Mouse (Mus musculus) midbrain, embryonic 16.5 days (tissue): Measurements from ENCODE around the gene Adam17. TPM values are rescaled to one million over a fixed set of nuclear protein-coding genes. Genes with fewer than 3 reads are reported as not detected.
A peak's percentile ranks its signal among the peaks of the same experiment; 100 is the strongest.

Experiments
- ATAC-seq: fragments of 200-750 bp; cut with Nextera tagmentation; 2 replicates; pipeline ENCODE4 v1.8.0; 2017; ENCODE audit warnings: moderate TSS enrichment
- H3K27ac ChIP-seq: fragments of 300-500 bp; sonication (generic); 2 replicates; pipeline ENCODE4 v1.5.1; 2014; ENCODE audit warnings: mild to moderate bottlenecking, low read length, mixed read lengths
- H3K27me3 ChIP-seq: fragments of 300-500 bp; sonication (generic); 2 replicates; pipeline ENCODE4 v1.6.1; 2014; ENCODE audit warnings: low read depth, low read length, mixed read lengths; ENCODE audit not compliant: control insufficient read depth, insufficient read depth
- H3K36me3 ChIP-seq: fragments of 300-500 bp; sonication (generic); 2 replicates; pipeline ENCODE4 v1.6.1; 2014; ENCODE audit warnings: mild to moderate bottlenecking, low read length, moderate library complexity, mixed read lengths; ENCODE audit not compliant: control insufficient read depth, insufficient read depth
- H3K4me1 ChIP-seq: fragments of 300-500 bp; sonication (generic); 2 replicates; pipeline ENCODE4 v1.6.1; 2014; ENCODE audit warnings: mild to moderate bottlenecking, low read length, mixed read lengths; ENCODE audit not compliant: control insufficient read depth, insufficient read depth
- H3K4me2 ChIP-seq: fragments of 300-500 bp; sonication (generic); 2 replicates; pipeline ENCODE4 v1.6.1; 2014; ENCODE audit warnings: mild to moderate bottlenecking, low read length, mixed read lengths
- H3K4me3 ChIP-seq: fragments of 300-500 bp; sonication (generic); 2 replicates; pipeline ENCODE4 v1.5.1; 2014; ENCODE audit warnings: low read depth, mild to moderate bottlenecking, low read length, moderate library complexity, mixed read lengths
- H3K9ac ChIP-seq: fragments of 300-500 bp; sonication (generic); 2 replicates; pipeline ENCODE4 v1.6.1; 2014; ENCODE audit warnings: low read depth, low read length, mixed read lengths
- H3K9me3 ChIP-seq: fragments of 300-500 bp; sonication (generic); replicated peaks from 2 replicates; pipeline ENCODE4 v1.6.1; 2014; ENCODE audit warnings: mild to moderate bottlenecking, low read length, mixed read lengths; ENCODE audit not compliant: control insufficient read depth, poor library complexity, severe bottlenecking
- WGBS: fragments of 180-500 bp; shearing (Covaris S2); extraction: QIAGEN DNeasy Blood & Tissue Kit; methylation state at CpG from one replicate; pipeline ENCODE4 v1.1.7; 2014; 5-methylcytosine and 5-hydroxymethylcytosine counted together
- polyA plus RNA-seq: library from polyadenylated mRNA; unstranded; fragments of >200 nt; fragmentation: Nextera tagmentation; extraction: Ambion mirVana; gene quantifications from 2 replicates; pipeline ENCODE4 v1.2.1, GENCODE M21; 2015

Adam17 gene
- polyA plus RNA-seq, 1 experiment from 2014 or later: 16.0 TPM

DNA sequence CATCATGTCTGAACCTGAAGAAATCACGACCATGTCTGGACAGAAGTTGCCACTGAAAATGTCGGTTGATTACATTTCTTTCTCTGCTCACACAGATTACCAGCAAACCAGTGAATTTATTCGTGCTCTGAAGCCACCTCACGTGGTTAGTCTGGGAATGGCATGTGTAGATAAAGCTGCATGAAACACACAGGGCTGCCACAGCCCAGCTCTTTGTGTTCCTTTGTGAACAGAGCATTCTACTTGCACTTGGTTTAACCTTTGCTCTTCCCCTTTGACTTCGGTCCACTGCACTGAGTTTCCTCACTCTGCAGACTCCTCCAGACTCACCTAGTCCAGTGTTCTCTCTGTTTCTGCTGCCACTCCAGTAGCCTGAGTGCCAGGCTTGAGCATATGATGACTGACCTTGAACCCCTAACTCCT is 71.1 kb downstream of the Adam17 start:
- ATAC-seq: no peak
- no peak overlapping the region for H3K4me2 ChIP-seq
- no peaks in the 10 kb centered on the region for H3K9me3 ChIP-seq
- no peak overlapping the region for H3K4me3 ChIP-seq
- no peaks in the 10 kb centered on the region for H3K27me3 ChIP-seq
- peaks cover 56% of the 10 kb centered on the region for H3K36me3 ChIP-seq
- no peak overlapping the region for H3K27ac ChIP-seq
- no peaks in the 10 kb centered on the region for H3K4me1 ChIP-seq
- H3K9ac ChIP-seq: no peak overlapping the region
- 87% methylated on average over 5 of the region's 5 CpGs for WGBS

DNA sequence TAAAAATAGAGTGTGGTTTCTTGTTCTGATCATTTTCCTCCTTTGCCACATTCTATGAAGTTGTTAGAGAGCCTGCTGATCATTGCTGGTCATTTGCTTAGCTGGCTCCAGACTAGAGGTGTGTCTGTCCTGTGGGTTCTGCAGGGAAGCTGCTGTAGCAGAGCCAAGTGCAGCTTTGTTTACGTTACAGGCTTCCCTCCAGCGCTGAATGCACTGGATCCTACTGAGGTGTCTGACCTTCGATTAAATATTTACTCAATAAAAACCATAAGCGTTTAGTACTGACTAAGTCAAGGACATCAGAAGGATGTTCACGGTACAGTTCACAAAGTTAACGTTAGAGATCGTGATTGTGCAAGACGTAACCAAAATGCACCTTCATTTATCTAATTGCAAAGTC is 71.5 kb downstream of the Adam17 start:
- Histone ChIP-seq H3K27ac (no peak overlapping the region), H3K36me3 (peaks cover 60% of the 10 kb centered on the region), H3K27me3 (no peaks in the 10 kb centered on the region), H3K9ac (no peak overlapping the region), H3K4me1 (no peaks in the 10 kb centered on the region), H3K9me3 (no peaks in the 10 kb centered on the region), H3K4me2 (no peak overlapping the region), H3K4me3 (no peak overlapping the region)
- no peak for ATAC-seq
- WGBS: 92% methylated on average over 8 of the region's 8 CpGs

DNA sequence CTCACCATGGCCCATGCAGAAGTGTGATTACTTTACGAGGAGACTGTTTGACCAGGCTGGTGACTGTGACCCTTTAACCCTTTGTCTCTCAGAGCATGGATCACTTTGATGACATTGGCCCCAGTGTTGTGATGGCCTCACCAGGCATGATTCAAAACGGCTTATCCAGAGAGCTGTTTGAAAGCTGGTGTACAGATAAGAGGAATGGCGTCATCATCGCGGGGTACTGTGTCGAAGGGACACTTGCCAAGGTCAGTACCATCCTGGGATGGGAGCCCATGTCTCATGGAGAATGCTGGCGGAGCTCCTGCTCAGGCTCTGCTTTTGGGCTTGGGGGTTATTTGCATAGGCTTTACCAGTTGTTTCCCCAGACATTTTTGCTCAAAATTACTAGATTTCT is 72.1 kb downstream of the Adam17 start:
- Histone ChIP-seq H3K4me1 (no peaks in the 10 kb centered on the region), H3K27me3 (no peaks in the 10 kb centered on the region), H3K4me2 (no peak overlapping the region), H3K9ac (no peak overlapping the region), H3K27ac (no peak overlapping the region), H3K9me3 (no peaks in the 10 kb centered on the region), H3K4me3 (no peak overlapping the region), H3K36me3 (peaks cover 62% of the 10 kb centered on the region)
- ATAC-seq: no peak
- 92% methylated on average over 7 of the region's 7 CpGs for WGBS

DNA sequence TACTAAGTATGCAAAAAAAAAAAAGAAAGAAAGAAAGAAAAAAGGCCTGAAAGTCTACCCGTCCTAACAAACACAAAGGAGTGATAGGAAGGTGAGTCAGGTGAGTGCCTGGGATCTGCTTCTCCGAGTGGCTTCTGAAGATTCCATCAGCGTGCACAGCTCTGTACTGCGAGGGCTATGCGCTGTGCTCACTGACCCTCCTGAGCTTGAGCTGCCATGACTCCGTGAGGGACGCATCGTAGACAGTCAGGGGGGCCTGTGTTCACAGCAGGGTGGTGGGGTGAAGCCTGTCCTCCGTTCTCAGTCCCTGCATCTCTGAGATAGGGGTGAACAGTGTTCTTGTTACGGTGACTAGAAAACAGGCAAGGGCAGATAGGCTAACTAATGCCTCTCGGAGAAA is 74.6 kb downstream of the Adam17 start:
- Histone ChIP-seq H3K9ac (no peak overlapping the region), H3K4me2 (no peak overlapping the region), H3K4me1 (no peaks in the 10 kb centered on the region), H3K9me3 (no peaks in the 10 kb centered on the region), H3K36me3 (peaks cover 73% of the 10 kb centered on the region), H3K27ac (no peak overlapping the region), H3K27me3 (no peaks in the 10 kb centered on the region), H3K4me3 (no peak overlapping the region)
- 95% methylated on average over 11 of the region's 11 CpGs for WGBS
- ATAC-seq: no peak

DNA sequence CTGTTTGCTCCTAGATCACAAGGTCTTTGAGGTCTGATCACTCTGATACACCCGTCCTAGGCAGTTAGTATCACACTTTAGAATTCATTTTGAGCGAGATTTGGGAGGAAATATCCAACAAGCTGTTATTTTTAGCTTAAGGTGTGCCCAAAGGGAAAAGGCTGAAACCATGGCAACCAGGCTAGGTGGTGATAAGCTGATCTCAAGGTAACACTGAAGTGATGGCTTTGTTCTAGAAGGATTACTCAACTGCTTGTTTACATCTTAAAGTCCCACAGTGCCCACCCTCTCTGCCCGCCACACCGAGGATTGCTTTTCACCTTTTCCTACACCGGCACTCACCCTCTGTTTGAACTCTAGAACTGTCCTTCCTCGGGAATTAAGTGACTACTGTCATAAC is 83.8 kb downstream of the Adam17 start:
- H3K27ac ChIP-seq: no peak overlapping the region
- no peak overlapping the region for H3K9ac ChIP-seq
- H3K9me3 ChIP-seq: no peaks in the 10 kb centered on the region
- no peak overlapping the region for H3K4me2 ChIP-seq
- no peak for ATAC-seq
- no peak overlapping the region for H3K4me3 ChIP-seq
- no peaks in the 10 kb centered on the region for H3K27me3 ChIP-seq
- 86% methylated on average over 6 of the region's 6 CpGs for WGBS
- H3K4me1 ChIP-seq: peaks cover 31% of the 10 kb centered on the region
- H3K36me3 ChIP-seq: peaks cover 31% of the 10 kb centered on the region

DNA sequence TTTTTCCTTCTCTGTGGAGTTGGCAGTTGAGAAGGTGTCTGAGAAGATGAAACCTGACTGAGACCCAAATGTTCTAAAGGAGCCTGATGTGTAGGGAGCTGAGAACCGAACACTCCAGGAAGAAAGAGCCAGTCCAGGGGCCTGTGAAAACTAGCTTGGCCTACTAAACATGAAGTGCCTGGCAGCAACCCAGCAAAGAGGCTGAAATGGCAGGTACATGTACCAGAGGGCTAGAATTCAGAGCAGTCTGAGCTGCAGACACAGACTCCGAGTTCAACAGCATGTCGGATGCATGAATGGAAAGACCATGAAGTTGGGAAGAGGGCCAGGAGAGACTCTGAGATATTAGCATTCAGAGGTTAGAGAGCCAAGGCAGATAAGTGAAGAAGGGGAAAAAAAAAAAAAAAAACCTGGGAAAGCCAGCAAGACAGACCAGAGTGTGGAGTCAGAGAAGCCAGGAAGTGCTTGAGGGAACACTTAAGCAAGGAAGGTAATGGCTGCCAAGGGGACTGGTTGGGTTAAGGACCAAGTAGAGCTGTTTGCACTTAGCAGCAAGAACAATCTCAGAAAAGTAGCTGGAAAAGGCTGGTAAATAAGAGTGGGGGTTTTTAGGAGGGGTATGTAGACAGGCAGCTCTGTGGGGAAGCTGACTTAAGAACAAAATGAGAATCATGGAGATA is 84.6 kb downstream of the Adam17 start:
- Histone ChIP-seq H3K4me2 (no peak overlapping the region), H3K27ac (no peak overlapping the region)
- ATAC-seq: no peak

DNA sequence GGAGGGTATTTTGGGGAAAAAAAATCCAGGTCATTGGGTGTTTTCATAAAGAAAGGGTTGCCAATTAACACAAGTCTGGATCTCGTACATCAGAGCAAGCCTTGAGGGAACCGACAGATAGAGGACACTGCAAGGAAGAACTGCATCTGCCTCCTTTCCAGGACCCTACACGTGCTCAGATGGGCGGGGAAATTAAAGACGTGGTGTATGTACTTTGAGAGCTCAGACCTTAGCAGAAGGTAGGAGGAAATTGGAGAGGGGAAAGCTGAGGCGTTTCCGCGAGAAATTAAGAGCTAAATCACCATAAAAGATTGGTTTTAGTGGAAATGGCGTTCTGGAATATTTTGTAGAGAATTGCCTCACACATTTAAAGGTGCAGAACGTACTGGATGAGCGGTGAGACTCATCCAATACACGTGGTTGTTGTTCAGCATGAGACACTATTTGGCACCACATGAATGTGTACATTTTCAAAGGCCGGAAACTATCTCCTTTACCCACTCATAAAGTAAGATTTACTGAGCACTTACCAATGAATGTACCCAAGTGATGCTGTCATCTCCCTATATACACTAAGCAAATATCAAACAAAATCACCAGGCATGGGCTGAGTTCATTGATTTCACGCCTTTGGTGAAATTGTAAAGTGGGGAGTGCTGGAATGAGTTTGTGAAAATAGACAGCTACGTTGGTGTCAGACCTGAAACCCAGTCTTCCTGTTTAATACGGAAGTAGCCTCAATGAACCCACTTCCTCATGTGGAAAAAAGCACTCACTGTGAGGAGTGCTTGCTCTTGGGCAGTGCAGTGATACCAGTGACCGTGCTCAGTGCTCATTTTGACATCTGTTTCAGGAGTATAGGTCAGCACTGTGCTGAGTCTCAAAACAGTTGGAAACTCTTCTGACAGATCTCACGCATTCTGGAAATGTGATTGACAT is 86.5 kb downstream of the Adam17 start:
- ATAC-seq: peak; percentile 62
- peak overlapping the region; percentile 83 for H3K9ac ChIP-seq
- H3K27me3 ChIP-seq: no peaks in the 10 kb centered on the region
- peak overlapping the region; percentile 61 for H3K4me3 ChIP-seq
- peak overlapping the region; percentile 88 for H3K4me2 ChIP-seq
- H3K4me1 ChIP-seq: peaks cover 31% of the 10 kb centered on the region
- WGBS: 36% methylated on average over 18 of the region's 18 CpGs
- H3K36me3 ChIP-seq: peaks cover 9% of the 10 kb centered on the region; the same call in 1 of the 2 replicates
- no peaks in the 10 kb centered on the region for H3K9me3 ChIP-seq
- H3K27ac ChIP-seq: peak overlapping the region; percentile 85

More for the DNA sequence above, 84.6 kb downstream of the Adam17 start:
- Histone ChIP-seq H3K4me3 (no peak overlapping the region), H3K27me3 (no peaks in the 10 kb centered on the region), H3K4me1 (peaks cover 31% of the 10 kb centered on the region), H3K36me3 (peaks cover 24% of the 10 kb centered on the region), H3K9ac (no peak overlapping the region), H3K9me3 (no peaks in the 10 kb centered on the region)
- WGBS: 86% methylated on average over 3 of the region's 3 CpGs

DNA sequence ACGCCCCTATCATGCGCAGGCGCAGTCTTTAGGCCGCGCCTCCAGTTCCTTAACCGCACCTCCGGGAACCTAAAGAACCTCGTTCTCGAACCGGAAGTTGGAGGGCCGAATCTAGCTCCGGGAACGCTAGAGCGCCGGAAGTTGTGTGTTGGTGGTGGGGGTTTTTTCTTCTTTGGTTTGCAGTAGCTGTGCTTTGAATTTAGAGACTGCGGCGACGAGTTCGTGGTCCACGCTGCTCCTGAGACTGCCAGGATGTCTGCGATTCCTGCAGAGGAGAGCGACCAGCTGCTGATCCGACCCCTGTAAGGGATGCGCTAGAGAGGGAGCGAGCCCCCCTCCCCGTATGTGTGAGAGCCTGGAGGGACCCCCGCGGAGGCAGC is 87.2 kb downstream of the Adam17 start, which contains the start of gene Itgb1bp1:
Gene Itgb1bp1 (minus strand): TSS at position 42 of the 380 bp plus-strand sequence.
- peak within 1 kb of the TSS; percentile 61 for H3K4me3 ChIP-seq
- peak; percentile 97 for ATAC-seq
- peak within 1 kb of the TSS; percentile 85 for H3K27ac ChIP-seq
- H3K4me1 ChIP-seq: peaks cover 31% of the 10 kb centered on the region
- under 1% methylated on average over 28 of the region's 28 CpGs for WGBS
- peak within 1 kb of the TSS; percentile 93 for H3K4me2 ChIP-seq
- peak within 1 kb of the TSS; percentile 84 for H3K9ac ChIP-seq
- H3K27me3 ChIP-seq: no peaks in the 10 kb centered on the region
- no peaks in the 10 kb centered on the region for H3K9me3 ChIP-seq
- 0 out of 2 replicates have a peak, but pooled peaks cover 2% of the 10 kb centered on the region for H3K36me3 ChIP-seq
